Mouse (Mus musculus): ENCODE measurements at regions not wholly inside any gene's neighbourhood (a gene's known extent, or its start where the extent isn't known, plus 50 kb on each side); places are given as distances from the start of the nearest gene placed in this dataset.

DNA sequence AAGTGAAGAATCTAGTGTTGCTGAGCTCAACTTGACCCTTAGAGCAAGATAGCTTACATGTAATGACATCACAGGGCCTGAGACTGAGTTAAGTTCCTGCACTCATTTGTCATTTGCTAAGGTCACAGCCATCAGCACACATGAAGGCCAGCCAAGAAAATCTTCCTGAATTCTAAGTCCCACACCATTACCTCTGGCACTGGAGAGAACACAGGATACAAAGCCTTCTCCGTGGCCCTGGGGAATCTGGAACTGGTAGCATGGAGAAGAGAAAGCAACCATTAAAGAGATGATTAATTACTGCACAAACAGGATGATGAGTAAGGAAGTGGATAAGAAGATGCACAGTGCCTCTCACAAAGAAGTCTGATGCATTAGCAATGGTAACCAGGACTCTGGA is 232.0 kb downstream of the Wdr72 start:
- no peak for TF ChIP-seq CTCF (IDR thresholded peaks at IDR 0.05; ENCODE audit: low read depth, low read length)
- no peak for TF ChIP-seq EP300 (IDR thresholded peaks at IDR 0.05; ENCODE audit: insufficient read depth, low read depth, low read length)
- TF ChIP-seq POLR2A (IDR thresholded peaks at IDR 0.05; ENCODE audit: insufficient read depth, low read length) = no peak

Measured in ES-Bruce4 (cell line).